Mouse (Mus musculus) ovary, postnatal 36 days (tissue): Measurements from ENCODE around the gene Rap1b.

ENCODE experiments used
- DNase-seq: peaks from one replicate; pipeline ENCODE4 v3.0.0; 2022; ENCODE audit warnings: low spot score, mixed read lengths

The Rap1b gene

GRCm38 (mm10) chr10:117858241-117858640 is 12.4 kb upstream of the Rap1b start:
- no peak for DNase-seq

GRCm38 (mm10) chr10:117856001-117856720 is 10.3 kb upstream of the Rap1b start:
- no peak for DNase-seq

GRCm38 (mm10) chr10:117852648-117853192 is 6.9 kb upstream of the Rap1b start:
- DNase-seq, result no peak

GRCm38 (mm10) chr10:117848981-117849380 is 3.1 kb upstream of the Rap1b start:
- DNase-seq, result no peak

DNA sequence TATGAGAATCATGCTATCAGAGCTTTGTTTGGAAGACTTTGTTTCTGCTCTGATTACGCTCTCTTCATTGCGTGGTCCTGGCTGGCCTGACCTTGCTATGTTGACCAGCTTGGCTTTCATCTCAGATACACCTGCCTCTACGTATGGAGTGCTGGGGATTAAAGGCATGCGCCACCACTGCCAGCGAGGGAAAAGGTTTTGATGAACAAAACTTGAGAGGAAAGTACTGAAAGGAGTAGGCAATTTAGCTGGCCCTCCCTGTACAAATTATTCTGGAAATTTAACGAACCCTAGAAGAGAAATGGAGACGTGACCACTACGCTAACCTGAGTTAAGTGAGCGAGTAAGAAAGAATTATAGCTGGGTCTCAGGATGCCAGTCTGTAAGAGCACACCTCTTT is 961 bp upstream of the Rap1b start:
- no peak for DNase-seq

GRCm38 (mm10) chr10:117846260-117846632 is 411 bp upstream of the Rap1b start:
- no peak for DNase-seq

- DNase-seq, result peak; percentile 68
Observed at GRCm38 (mm10) chr10:117844782-117845596, 846 bp downstream of the Rap1b start.

DNA sequence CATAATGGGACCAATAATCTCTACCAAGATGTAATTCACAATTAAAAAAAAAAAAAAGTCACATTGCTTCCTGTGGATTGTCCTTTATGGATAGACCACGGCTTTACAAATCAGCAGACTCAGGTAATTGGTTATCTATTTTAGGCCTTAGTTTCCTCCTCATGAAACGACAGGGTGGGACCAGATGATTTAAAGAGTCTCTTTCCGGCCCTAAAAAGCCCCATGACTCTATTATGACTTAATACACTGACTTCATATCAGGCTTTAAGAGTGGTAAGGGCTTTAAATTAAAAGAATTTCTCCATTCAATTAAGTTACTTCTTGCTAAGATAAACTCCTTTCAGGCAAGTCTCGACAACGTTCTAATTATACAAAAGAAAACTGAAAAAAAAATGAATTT is 1.6 kb downstream of the Rap1b start:
- no peak for DNase-seq

GRCm38 (mm10) chr10:117843690-117844089 is 2.1 kb downstream of the Rap1b start:
- no peak for DNase-seq

- no peak for DNase-seq
Observed at GRCm38 (mm10) chr10:117841765-117842164, 4.1 kb downstream of the Rap1b start.

DNA sequence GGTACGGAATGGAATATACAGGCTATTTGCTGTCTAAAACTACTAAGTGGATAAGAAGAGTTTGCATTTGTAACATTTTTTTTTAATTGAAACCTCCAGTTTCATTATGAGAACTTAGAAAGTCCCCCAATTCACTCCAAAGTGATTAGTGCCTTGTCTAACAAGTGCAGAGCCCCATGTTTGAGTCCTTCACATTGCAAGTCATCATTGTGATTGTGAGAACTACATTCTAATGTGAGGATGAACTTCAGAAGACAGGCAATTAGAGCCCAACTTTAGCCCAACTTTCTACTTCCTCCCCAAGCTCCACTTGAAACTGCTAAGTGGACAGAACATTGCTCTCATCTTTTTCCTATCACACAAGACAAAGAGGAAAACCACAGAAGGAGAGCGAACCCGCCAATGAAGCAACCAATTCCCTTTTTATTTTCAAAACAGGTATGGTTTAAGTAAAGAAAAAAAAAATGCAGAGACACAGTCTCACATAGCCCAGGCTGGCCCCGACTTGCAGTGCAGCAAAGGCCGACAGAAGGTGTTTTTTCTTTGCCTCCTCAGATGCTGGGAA is 5.3 kb downstream of the Rap1b start:
- no peak for DNase-seq

- no peak for DNase-seq
Observed at GRCm38 (mm10) chr10:117839737-117840136, 6.1 kb downstream of the Rap1b start.

- no peak for DNase-seq
Observed at GRCm38 (mm10) chr10:117838924-117839323, 6.9 kb downstream of the Rap1b start.

DNA sequence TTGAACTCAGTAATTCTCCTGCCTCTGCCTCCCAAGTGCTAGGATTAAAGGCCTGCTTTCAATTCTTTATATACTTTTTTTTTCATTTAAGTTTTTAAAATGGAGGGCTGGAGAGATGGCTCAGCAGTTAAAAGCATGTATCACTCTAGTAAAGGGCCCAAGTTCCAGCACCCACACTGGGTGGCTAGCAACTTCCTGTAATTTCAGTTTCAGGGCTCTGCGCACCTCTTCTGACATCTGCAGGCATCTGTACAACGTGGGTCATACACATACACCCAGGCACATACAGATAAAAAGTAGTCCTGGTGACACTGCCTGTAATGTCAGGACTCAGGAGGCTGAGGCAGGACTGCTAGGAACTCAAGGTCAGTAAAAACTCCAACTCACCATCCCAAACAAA is 9.5 kb downstream of the Rap1b start:
- DNase-seq, result no peak

DNA sequence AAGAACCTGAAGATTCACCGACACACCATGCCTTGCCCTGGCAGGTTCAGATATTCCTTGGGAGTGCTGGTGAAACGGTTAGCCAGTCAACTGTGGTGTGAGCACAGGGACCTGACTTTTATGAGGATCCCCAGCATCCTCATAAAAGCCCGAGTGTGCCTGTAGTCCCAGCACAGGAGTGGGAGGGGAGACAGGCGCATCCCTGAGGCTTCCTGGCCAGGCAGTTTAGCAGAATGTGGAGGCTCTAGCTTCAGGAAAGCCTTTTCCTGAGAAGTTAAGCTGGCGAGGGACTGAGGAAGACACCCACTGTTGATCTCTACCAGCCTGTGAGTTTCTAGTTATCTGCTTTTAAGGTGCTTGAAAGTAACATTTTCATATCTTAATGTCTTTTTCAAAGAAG is 10.4 kb downstream of the Rap1b start:
- DNase-seq, result no peak

DNA sequence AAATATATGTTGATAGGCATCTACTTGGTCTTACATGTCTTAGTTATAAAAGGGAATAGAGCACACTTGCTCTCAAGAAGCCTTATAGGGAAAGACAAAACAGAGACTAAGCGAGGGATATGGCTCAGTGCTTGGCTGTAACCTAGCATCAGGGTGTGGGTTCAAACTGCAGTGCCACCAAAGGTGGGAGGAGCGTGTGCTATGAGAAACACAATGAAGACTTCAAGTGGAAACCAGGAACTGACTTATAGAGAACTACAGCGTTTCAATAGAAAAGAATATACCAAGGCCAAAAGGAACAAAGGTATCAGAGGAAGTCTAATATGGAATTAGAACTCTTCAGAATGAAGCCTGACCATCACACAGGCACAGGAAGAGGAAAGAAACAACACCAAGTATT is 15.0 kb downstream of the Rap1b start:
- no peak for DNase-seq

DNA sequence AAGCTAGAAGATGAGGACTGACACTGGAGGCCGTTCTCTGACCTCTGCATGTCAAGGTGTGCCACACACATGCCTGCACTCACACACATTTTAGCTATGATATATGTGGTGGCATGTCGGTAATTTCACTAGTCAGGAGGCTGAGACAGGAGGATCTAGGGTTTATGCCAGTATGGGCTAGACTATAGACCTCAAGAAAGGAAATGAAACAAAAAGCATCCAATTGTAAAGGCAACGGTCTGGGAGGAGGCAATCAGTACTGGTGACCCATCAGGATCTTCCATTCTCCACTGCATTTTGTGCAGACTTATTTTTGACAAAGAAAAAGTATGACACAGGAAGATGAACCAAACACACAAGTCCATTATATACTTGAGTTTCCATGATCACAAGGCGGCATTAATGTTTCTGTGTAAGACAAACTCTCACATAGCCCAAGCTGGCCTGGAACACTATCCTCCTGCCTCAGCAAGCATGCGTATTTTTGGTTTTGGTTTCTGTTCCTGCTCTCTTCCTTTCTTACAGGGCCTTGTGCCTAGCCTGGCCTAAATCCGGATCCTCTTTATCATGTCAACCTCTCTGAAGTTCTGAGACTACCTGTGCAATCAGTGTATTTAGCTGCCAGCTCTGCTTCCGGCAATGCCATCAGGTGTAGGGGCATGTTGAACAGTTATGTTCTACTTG is 16.2 kb downstream of the Rap1b start:
- no peak for DNase-seq

GRCm38 (mm10) chr10:117829022-117829421 is 16.8 kb downstream of the Rap1b start:
- DNase-seq, result no peak

GRCm38 (mm10) chr10:117828536-117828935 is 17.3 kb downstream of the Rap1b start:
- no peak for DNase-seq

- no peak for DNase-seq
Observed at GRCm38 (mm10) chr10:117824647-117825046, 21.2 kb downstream of the Rap1b start.

GRCm38 (mm10) chr10:117824139-117824538 is 21.7 kb downstream of the Rap1b start:
- no peak for DNase-seq

DNA sequence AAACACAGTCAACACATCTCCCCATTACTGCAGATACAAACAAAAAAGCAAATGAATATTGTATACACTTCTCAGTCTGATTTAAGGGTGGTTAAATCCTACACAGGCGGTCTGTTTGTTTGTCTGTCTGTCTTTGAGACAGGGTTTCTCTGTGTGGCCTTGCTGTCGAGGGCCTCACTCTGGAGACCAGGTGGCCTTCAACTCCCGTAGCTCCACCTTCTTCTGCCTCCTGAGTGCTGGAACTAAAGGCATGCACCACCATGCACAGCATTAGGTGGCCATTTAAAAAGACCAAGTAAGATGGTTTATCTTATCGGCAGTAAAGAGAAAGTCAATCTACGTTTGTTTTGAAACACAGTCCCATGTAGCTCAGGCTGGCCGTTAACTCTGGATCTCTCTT is 22.5 kb downstream of the Rap1b start:
- no peak for DNase-seq
